Mouse (Mus musculus): ENCODE results near the gene Ppm1n.

The Ppm1n gene

DNA sequence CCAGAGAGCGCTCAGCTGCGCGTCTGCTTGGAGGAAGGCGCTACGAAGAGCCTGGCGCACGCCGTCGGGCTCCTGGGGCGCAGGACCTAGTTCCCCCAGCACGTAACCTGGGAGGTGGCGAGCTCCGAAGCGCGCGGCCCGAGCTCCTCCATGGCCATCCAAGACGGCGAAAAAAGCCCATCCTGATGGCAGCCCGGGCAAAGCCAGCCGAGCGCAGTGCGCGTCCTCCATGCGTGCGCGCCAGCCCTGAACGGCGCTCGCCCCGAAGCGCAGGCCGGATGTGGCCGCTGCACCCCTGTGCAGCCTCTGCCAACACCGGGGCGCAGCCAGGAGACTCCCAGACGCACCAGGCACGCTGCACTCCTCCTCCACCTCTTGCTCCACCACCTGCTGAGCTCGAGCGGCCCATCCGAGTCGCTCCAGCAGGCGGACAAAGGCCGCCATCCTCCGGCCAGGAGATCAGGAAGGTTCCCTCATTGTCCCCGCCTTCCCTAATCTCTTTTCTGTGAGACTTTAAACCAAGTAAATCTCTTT, at the start of gene Ppm1n:
Gene Ppm1n (minus strand): TSS at position 484 of the 534 bp plus-strand sequence.
- peak; percentile 32 for DNase-seq (ENCODE audit: extremely low spot score)

DNA sequence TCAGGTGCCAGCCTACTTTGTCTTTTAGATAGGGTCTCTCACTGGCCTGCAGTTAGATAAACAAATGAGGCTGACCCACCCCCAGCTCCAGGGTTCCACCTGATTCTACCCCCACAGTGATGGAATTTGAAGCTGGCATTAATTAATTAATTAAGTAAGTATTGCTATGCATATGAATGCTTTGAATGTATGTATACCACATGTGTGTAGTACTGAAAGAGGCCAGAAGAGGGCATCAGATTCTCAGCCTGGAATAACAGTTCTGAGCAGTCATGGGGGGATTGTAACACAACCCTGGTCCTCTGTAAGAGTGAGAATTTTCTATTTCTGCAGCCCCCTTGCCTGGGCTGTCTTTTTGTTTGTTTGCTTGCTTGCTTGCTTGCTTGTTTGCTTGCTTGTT, 48.6 kb upstream of the Ppm1n start:
- DNase-seq (ENCODE audit: extremely low spot score) = no peak

DNA sequence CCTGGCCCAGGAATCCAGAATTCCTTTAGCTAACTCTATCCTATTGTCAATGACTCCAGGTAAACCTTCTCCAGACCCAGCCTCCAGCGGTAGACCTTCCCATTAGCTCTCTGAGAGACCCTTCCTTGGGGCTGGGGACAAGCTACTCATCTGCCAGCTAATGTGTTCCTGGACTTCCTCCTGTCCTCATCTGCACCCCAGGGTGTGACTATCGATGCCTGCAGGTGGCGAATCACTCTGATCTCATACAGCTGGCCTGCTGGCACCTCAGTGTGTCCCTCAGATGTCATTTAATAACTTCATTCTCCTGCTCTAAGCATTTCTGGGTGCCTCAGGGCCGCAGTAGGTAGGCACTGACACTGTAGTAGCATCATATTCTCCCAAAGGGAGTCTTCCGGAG, 47.9 kb upstream of the Ppm1n start:
- DNase-seq (ENCODE audit: extremely low spot score) = no peak

DNA sequence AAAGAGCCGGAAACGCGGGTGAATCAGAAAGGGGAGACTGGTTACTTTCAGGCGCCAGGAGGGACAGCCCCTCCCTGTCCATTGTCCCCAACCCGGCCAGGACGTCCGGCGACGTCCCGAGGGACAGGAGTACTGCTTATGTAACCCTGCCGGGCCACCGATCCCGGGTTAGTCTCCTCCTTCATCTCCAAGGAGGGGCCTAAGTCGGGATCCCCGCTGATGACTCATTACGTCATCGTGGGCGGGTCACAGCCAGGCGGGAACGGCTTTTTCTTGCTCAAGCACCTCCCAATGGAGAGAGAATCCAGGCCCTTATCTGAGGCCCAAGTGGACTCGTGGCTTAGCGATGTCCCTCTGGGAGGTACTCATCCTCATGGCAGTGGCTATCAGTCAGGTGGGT, 47.3 kb upstream of the Ppm1n start:
- DNase-seq (ENCODE audit: extremely low spot score) = peak; percentile 89

DNA sequence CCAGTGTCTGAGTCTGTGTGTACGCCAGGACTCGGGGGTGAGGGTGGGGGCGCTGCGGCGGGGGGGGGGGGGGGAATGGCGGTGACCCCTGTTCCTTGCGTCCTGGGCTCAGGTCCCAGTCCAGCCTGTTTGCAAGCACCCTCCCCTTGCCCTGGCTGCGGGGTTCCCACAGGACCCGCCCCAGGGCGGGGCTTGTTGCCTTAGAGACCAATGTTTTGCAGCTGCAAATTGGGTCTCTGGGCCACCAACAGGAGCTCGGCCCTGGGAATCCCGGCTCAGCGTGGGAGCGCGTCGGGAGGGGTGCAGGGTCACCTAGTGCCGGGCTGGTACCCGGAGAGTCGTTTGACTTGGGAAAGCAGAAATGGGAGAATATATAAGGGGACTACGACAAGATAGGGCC, 46.5 kb upstream of the Ppm1n start:
- peak; percentile 87 for DNase-seq (ENCODE audit: extremely low spot score)

DNA sequence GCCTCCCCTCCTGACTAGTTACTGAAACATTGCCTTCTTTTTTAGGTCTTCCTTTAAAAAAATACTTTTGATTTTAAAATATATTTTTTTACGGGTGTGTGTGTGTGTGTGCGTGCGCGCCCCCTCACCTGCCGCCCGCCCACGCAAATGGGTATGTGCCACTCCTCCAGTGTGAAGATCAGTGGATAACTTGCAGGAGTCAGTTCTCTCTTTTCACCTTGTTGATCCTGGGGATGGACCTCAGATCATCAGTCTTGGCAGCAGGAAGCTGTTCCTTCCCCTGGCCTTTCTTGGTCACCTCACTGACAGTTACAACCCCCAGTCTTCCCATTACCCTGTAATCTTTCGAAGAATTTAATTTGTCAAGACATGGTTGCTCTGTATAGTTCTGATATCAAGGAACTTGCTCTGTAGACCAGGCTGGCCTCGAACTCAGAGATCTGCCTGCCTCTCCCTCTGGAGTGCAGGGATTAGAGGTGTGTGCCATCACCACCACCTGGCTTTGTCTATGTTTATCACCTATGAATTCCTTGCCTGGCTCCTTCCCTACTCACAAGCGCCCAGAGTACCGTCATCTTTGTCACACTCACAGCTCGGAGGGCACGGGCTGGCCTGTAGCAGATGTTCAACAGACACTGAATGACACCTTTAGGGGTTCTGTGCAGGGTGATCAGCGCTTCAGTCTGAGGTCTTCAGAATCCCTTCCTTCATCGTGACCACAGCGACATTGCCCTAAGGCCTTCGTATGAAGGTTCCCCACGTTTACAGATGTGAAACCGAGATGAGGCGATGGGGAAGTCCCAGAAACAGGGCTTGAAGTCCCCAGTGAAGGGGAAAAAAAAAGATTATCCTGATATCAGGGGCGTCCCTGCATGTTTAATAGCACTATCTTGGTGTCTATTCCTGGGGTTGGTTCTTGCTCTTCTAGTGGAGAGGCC, 45.7 kb upstream of the Ppm1n start:
- DNase-seq (ENCODE audit: extremely low spot score) = no peak

DNA sequence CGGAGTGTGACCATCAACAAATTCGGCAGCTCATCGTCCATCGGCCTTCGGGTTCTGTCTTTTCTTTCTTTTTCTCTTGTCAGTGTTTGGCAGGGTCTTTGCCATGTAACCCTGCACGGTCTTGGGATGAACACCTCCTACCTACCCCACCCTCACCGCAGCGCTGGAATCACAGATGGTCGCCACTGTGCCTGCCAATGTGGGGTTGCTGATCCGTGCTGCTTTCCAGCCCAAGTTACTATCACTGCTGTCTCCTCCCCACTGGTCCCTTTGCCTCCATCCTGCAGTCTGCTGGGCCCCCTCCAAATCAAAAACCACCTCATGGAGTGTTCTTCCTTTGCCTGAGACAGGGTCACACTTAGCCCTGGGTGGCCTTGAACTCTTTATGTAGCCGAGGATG, 44.4 kb upstream of the Ppm1n start:
- DNase-seq (ENCODE audit: extremely low spot score) = no peak

DNA sequence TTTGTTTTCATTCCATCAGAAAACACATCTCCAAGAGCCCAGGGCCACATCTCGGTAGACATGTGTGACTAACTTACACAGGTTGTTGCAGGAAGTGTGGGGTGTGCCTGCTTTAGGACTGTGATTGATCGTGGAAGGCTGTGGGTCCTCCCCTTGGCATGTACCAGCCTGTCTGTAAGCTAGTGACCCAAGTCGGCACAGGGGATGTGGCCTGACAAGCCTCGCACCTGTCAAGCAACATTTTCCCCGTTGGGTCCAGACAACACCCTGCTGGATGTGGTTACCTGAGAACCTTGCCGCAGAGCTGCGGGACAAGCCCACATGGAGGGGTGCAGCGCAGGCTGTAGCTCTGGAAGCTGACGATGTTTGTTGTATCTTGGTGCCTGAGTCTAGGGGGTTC, 42.6 kb upstream of the Ppm1n start:
- no peak for DNase-seq (ENCODE audit: extremely low spot score)

DNA sequence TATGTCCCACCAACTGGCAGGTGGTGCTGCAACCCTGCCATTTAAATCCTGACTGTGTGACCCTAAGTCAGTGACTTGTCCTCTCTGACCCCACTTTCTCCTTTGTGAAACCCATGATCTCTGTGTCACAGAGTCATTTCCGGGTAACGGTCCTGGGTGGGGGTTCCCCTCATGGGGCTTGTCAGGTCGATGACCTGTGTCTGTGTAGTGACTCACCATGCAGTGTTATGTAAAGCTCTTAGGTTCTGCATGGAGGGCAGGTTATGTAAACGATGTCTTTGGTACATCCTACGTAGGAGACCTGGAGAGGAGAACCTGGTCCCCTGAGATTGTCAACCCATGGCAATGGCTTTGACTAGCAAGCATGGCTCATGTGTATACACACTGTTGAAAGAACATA, 41.6 kb upstream of the Ppm1n start:
- DNase-seq (ENCODE audit: extremely low spot score) = no peak

DNA sequence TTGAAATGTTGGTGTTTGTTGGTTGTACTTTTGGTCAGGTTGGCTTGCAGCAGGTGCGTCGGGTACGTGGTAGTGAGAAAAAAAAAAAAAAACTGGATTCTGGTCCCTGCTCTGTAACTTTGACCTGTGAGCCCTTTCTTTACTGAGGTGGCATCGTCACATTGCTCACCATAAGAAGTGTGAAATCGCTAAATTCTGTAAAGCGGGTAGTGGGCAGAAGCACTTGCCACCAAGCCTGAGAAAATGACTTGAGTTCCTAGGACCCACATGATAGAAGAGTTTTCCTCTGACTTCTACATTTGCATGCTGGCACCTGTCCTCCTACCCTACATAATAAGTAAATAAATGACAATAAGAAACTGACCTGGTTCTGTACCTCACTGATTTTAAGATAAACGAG, 40.8 kb upstream of the Ppm1n start:
- DNase-seq (ENCODE audit: extremely low spot score) = no peak

DNA sequence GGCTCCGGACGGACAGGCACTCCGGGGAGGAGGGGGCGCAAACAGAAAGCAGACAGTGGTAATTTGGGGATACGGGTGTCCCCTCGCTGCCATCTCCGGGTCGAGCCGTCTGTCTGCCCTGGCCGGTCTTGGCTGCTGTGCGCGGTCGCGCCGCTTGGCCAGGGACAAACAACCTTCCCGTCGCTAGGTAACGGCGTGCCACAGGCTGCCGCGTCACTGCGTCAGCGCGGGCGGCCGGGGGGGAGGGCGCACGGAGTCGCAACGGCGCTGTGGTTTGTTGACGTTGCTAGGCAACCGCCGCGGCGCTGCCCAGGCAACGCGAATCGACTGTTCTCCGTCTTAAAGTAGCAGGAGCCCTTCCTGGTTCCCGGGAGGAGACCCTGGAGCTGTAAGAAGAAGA, 40.0 kb upstream of the Ppm1n start:
- peak; percentile 96 for DNase-seq (ENCODE audit: extremely low spot score)

DNA sequence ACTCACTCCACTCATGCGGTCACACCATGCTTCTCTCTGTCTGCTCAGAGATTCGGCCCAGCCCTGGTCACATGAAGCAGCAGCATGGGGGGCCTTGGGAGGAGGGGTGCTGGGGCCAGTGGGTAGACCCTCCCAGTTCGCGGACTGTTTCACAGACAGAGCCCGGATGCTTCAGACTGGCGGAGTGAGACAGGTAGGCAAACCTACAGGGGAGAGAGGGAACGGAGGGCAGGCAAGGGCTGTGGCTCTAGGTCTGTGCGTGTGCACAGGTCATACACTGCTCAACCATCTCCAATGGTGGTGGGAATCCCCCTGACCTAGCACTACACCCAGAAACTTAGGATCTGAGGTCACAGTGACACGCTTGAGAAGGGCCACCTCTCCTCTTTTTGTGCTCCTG, 39.6 kb upstream of the Ppm1n start:
- DNase-seq (ENCODE audit: extremely low spot score) = no peak

DNA sequence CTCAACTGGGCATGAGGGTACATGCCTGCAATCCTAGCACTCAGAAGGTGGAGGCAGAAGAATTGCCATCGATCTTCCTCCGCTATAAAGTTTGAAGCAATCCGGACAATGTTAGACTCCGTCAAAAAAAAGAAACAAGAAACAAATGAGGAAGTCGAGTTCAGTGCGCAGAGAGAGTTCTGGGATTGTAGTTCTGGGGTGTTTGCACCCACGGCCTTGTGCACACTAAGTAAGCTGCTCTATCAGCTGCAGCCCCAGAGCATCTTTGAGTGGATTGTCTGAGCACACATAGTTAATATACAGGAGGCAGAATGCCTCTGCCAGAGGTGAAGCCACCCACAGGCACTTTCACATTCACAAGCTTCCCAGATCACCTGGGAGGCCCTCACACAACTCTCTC, 38.8 kb upstream of the Ppm1n start:
- no peak for DNase-seq (ENCODE audit: extremely low spot score)

DNA sequence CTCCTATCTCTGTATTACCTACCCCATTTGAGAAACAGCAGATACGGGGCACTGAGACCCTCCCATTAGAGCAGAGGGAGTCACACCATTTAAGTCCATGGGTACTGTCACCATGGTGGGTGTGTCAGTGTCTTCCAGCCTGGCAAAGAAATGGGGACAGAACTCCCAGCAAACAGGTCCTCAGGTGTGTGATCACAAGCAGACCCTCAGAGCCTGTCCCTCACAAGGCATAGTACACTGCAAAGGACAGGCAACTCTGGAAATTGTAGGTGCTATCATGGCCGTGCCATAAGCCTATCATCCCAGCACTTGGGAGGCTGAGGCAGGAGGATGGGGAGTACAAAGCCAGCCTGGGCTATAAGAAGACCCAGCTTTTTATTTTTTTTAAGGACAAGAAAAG, 38.3 kb upstream of the Ppm1n start:
- DNase-seq (ENCODE audit: extremely low spot score) = no peak

DNA sequence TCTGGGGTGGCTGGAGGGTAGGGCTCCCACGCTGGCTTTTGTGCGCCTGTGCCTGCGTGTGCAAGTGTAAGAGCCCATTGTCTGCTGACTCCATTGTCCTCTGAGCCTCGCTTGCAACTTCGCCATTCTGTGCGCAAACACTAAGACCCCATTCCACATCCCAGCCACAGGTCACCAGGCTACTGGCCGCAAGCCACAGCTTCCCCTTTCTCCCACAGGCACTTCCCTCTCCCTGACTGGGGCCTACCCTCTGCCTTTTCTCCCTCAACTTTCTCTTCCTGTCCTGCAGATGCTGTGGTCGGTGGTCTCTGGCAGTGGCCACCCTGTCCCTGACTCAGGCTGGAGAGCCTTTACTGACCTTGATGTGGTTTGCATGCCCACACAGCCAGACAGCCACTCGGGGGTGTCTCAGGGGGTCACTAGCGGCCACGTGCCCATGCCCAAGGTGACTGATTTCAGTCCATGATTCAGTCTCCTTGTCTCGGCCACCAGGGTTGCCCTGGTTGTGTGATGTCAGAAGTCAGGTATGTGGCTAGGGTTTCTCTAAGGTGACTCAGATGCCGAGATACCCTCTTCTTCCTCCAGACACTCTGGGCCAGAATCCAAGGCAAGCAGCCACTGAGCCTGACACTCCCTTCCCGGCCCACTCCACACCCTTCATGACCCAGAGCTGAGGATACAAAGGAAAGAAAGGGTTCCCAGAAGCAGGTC, 36.7 kb upstream of the Ppm1n start:
- DNase-seq (ENCODE audit: extremely low spot score) = no peak

DNA sequence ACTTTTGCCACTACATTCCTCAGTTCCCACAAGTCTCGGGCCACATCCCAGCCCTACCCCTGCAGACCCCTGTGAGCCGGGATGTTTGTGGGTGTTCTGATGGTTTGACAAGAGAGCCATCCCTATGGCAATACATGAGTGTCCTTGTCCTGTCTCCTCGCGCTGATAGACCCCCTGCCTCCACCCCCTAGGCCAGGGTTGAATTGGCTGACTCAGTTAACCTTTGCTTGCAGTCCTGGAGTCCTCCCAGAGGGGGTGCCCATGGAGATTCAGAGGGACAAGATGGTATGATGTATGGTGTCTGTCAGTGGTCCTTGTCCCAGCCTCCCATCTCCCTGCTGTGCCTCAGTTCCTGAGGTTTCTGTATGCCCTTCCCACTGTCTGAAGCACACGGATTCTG, 34.2 kb upstream of the Ppm1n start:
- DNase-seq (ENCODE audit: extremely low spot score) = no peak

DNA sequence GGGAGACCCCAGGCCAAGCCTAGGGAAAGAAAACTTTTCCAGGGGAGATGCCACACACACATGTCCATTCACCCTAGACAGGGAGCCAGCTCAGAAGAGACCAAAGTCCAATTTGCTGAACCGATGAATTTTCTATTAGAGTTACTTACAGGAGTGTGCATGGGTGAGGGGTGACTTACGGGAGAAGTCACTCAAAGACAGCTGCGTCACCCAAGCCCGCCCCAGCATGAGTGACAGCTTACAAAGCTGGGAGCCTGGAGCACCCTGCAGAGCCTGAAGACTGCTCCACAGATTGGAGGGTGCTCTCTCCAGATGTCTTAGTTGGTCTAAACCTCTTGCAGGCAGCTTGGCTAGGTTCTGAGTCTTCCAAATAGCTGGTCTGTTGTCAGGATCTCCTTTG, 32.1 kb upstream of the Ppm1n start:
- DNase-seq (ENCODE audit: extremely low spot score) = no peak

DNA sequence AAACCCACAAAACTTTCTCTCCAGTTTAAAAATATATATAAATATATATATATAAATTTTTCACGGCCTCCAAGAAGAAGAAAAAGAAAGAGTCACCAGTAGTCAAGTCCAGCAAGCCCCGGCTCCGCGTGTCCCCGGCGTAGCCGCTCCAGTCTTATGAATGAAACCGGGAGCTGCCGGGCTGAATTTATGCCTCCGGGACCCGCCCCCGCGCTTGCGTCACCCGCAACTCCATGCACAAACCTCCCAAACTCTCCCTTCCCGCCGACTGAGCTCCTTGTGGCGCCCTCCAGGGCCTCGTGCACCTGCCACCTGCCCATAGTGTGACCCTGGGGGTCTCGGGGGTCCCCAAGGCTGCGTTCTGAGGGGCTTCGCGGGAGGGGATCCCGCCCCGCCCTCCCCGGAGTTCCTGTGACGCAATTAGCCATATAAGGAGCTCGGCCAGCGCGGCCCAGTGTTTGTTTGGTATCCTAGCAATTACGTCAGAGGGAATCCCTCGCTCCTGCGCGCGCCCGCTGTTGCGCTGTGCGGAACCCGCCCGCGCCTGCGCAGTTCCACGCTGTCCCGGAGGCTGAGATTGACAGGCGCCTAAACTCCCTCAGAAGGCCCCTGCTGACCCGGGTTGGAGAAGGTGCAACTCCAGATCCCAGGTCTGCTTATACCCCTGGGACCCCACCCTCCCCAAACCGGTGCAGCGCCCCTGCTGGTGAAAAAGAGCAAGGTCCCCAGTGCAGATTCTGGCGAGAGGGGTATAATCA, 30.2 kb upstream of the Ppm1n start, which contains the start of gene Fosb:
Gene Fosb (minus strand): TSS at position 168 of the 758 bp plus-strand sequence.
- DNase-seq (ENCODE audit: extremely low spot score) = peak; percentile 96

DNA sequence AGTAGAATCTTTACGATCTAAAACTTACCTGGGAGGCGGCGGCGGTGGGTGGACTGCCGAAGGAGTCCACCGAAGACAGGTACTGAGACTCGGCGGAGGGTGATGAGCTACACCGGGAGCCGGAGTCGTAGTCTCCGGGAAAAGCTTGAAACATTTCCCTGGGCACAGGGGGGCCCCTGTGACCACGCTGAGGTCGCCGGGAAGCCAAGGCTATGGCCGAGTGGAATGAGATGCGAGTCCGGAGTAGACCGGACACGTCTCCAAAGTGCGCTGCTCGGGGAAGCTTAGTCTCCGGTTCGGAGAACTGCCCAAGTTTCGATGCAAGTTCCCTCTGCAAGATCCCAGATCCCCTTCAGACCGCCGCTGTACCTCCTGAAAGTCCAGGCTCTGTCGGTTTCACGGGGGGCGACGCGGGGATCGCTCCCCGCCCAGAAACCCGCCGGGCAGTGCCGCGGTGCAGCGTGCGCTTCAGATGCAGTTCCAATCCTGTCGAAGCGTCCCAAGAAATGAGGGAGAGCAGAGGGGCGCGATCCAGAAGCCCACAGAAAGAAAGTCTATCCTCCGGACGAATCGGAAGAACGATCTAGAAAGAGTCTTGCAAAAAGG, 29.5 kb upstream of the Ppm1n start:
- DNase-seq (ENCODE audit: extremely low spot score) = no peak

DNA sequence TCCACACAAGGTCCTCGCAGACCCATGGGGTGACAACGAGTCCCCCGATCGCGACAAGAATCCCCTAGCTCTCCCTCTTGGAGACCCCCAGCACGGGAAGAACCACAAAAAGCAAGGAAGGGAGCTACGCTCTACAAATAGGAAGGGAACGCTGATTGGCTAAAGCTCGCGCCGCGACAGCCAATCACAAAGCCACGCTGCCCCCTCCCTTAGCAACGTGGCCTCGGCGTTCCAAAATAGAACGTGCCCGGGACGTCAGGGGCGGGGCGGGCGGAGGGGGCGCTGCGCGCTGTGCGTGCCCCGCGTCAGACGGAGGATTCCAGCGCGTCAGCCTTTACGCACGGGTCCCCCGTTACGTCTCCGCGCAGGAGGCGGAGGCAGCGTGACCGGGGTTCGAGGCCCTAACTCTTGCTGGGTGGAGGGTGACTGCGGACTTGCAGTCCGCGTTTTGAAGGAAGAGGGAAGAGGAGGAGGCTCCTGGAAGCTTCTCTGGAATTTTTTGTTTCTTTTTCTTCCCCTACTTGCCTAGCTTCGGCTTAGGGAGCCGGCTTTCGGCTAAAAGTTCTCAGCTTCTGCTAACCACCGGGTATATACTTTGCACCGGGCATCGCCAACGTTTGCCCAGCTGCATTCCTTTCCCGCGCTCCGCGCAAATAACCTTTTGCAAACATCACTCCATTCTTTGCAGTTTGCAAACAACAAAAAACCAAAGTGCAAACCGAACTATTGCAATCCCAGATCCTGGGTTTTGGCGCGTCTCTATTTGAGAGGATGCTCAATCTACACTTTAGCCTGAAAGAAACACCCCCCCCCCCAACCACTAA, 28.8 kb upstream of the Ppm1n start:
- DNase-seq (ENCODE audit: extremely low spot score) = peak; percentile 98

All from embryo, embryonic 9.5 days (tissue).